In the genomic region with DNA sequence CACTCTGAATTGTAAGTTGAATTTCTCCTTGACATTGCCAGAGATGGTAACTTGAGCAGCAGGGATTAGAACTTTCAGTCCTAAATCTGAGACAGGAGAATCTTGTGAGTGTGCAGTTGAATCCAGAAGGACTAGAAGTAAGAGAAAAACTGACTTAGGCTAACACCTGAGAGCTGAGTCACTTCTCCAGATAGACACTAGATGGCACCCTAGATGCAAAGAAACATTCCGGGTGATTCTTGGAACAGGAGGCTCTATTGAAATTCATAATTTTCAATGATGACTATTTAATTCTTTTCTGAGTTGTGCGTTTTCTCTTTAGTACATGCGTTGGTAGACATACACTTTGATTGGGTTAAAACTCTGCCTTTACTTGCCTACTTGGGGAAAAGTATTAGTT, we compare ENCODE assay signal across 11 mouse cellular contexts.
A peak's percentile ranks its signal among the peaks of the same experiment; 100 is the strongest.
DNase-seq lines count a peak whose midpoint lies in the region; ATAC-seq and TF ChIP-seq lines count a peak whose summit lies in the region.
"Had no signal": no experiment of that assay in that cellular context is flagged by ENCODE, and none has a peak within 500 bp of the region (broad histone marks: within the 10 kb centered on the region; RNA-seq: fewer than 3 reads in every experiment).

No protein-coding gene starts in this region.

- H3K27me3 ChIP-seq in liver, adult 2 months (ENCODE audit: control insufficient read depth, insufficient read depth, low read length), result no peaks in the 10 kb centered on the region
- no peaks in the 10 kb centered on the region for H3K27me3 ChIP-seq in liver, embryonic 11.5 days (replicated peaks; ENCODE audit: control insufficient read depth, insufficient read depth, low read length)
- no peaks in the 10 kb centered on the region for H3K27me3 ChIP-seq in embryonic facial prominence, embryonic 14.5 days (replicated peaks; ENCODE audit: control insufficient read depth, insufficient read depth, low read length)
- H3K27me3 ChIP-seq: hindbrain, embryonic 15.5 days; limb, embryonic 13.5 days; midbrain, embryonic 13.5 days had no signal

- H3K27ac ChIP-seq in gastrocnemius, adult 2 months, result no peak overlapping the region
- no peak overlapping the region for H3K27ac ChIP-seq in liver, adult 2 months (replicated peaks; ENCODE audit: insufficient read depth, low read depth, low read length)
- no peak overlapping the region for H3K27ac ChIP-seq in liver, embryonic 11.5 days (ENCODE audit: low read depth, low read length)
- no peak overlapping the region for H3K27ac ChIP-seq in embryonic facial prominence, embryonic 14.5 days (replicated peaks; ENCODE audit: low read depth, low read length)
- H3K27ac ChIP-seq: hindbrain, embryonic 15.5 days; limb, embryonic 13.5 days; midbrain, embryonic 13.5 days had no signal

- 34% methylated on average over 3 of the region's 3 CpGs for WGBS in liver, adult 2 months
- WGBS in liver, embryonic 11.5 days, result 46% methylated on average over 3 of the region's 3 CpGs
- 37% methylated on average over 3 of the region's 3 CpGs for WGBS in embryonic facial prominence, embryonic 14.5 days

- H3K9me3 ChIP-seq in liver, embryonic 11.5 days (ENCODE audit: control insufficient read depth, low read length), result no peaks in the 10 kb centered on the region
- no peaks in the 10 kb centered on the region for H3K9me3 ChIP-seq in embryonic facial prominence, embryonic 14.5 days (ENCODE audit: control insufficient read depth, low read length)
- H3K9me3 ChIP-seq: hindbrain, embryonic 15.5 days; limb, embryonic 13.5 days had no signal

- DNase-seq in gastrocnemius, adult 2 months, result no peak
- DNase-seq in gastrocnemius, adult 18-20 months (ENCODE audit: low spot score), result no peak
- peak; percentile 22 for DNase-seq in liver, adult 2 months (ENCODE audit: extremely low read depth, low read depth, low spot score)
- DNase-seq in liver, embryonic 11.5 days (ENCODE audit: low spot score), result no peak
- DNase-seq in NIH3T3 (ENCODE audit: low read depth), result peak; percentile 56
- DNase-seq in embryonic facial prominence, embryonic 14.5 days (ENCODE audit: low spot score), result peak; percentile 14
- no peak for DNase-seq in gastrocnemius, postnatal 10 days
- DNase-seq in urinary bladder, postnatal 4 days (ENCODE audit: low spot score in 2 of 2), result no peak

- no peak for ATAC-seq in liver, embryonic 11.5 days (replicated peaks; ENCODE audit: low FRiP score)
- no peak for ATAC-seq in embryonic facial prominence, embryonic 14.5 days (ENCODE audit: low read depth)

- intact Hi-C loops in gastrocnemius, adult 2 months (cut with DNase I), result no loop called here

- H3K36me3 ChIP-seq in liver, adult 2 months (ENCODE audit: control insufficient read depth, insufficient read depth, low read length), result no peaks in the 10 kb centered on the region
- H3K36me3 ChIP-seq in liver, embryonic 11.5 days (ENCODE audit: control insufficient read depth, insufficient read depth, low read length), result no peaks in the 10 kb centered on the region
- H3K36me3 ChIP-seq in embryonic facial prominence, embryonic 14.5 days (ENCODE audit: control insufficient read depth, insufficient read depth, low read length), result no peaks in the 10 kb centered on the region
- H3K36me3 ChIP-seq: hindbrain, embryonic 15.5 days; limb, embryonic 13.5 days; midbrain, embryonic 13.5 days had no signal

- no peak overlapping the region for H3K4me2 ChIP-seq in liver, embryonic 11.5 days
- H3K4me2 ChIP-seq in embryonic facial prominence, embryonic 14.5 days (ENCODE audit: low read depth, low read length), result no peak overlapping the region
- H3K4me2 ChIP-seq: hindbrain, embryonic 15.5 days; limb, embryonic 13.5 days; midbrain, embryonic 13.5 days had no signal

- H3K4me1 ChIP-seq in liver, adult 2 months (ENCODE audit: control insufficient read depth, insufficient read depth, low read length), result no peaks in the 10 kb centered on the region
- H3K4me1 ChIP-seq in liver, embryonic 11.5 days (replicated peaks; ENCODE audit: control insufficient read depth, insufficient read depth, low read length), result no peaks in the 10 kb centered on the region
- H3K4me1 ChIP-seq in embryonic facial prominence, embryonic 14.5 days (ENCODE audit: control insufficient read depth, insufficient read depth, low read length), result no peaks in the 10 kb centered on the region
- H3K4me1 ChIP-seq: hindbrain, embryonic 15.5 days; limb, embryonic 13.5 days; midbrain, embryonic 13.5 days had no signal

- H3K79me2 ChIP-seq in liver, adult 2 months (ENCODE audit: control insufficient read depth, insufficient read depth, low read length), result no peaks in the 10 kb centered on the region

- peak; percentile 58 for TF ChIP-seq CTCF in gastrocnemius, adult 2 months (IDR thresholded peaks at IDR 0.05)
- TF ChIP-seq CTCF in liver, adult 2 months (IDR thresholded peaks at IDR 0.05; ENCODE audit: low read depth, low read length), result peak; percentile 28

- no peak overlapping the region for H3K4me3 ChIP-seq in gastrocnemius, adult 2 months
- H3K4me3 ChIP-seq in liver, adult 2 months (ENCODE audit: insufficient read depth, low read depth, low read length), result no peak overlapping the region
- no peak overlapping the region for H3K4me3 ChIP-seq in liver, embryonic 11.5 days (ENCODE audit: low read depth, low read length)
- no peak overlapping the region for H3K4me3 ChIP-seq in embryonic facial prominence, embryonic 14.5 days (ENCODE audit: low read depth, low read length)
- H3K4me3 ChIP-seq: hindbrain, embryonic 15.5 days; limb, embryonic 13.5 days; midbrain, embryonic 13.5 days had no signal

- TF ChIP-seq POLR2A in liver, adult 2 months (IDR thresholded peaks at IDR 0.05; ENCODE audit: extremely low read depth, insufficient read depth, low read length), result no peak

- H3K9ac ChIP-seq in liver, adult 2 months (ENCODE audit: low read depth, low read length), result no peak overlapping the region
- H3K9ac ChIP-seq in liver, embryonic 11.5 days (ENCODE audit: low read depth, low read length), result no peak overlapping the region
- H3K9ac ChIP-seq in embryonic facial prominence, embryonic 14.5 days (ENCODE audit: low read depth, low read length), result no peak overlapping the region
- H3K9ac ChIP-seq: hindbrain, embryonic 15.5 days; limb, embryonic 13.5 days; midbrain, embryonic 13.5 days had no signal

Comparison
In these comparisons a context has a peak if more than half of its experiments do, and no peak if none do; other contexts are left out.
1. DNase-seq: peak in liver, adult 2 months (single experiment), NIH3T3 (single experiment) and embryonic facial prominence, embryonic 14.5 days (single experiment); none in gastrocnemius, adult 2 months (single experiment), gastrocnemius, adult 18-20 months (single experiment), liver, embryonic 11.5 days (single experiment), gastrocnemius, postnatal 10 days (single experiment) and urinary bladder, postnatal 4 days (0 of 2).